Mouse (Mus musculus) midbrain, embryonic 14.5 days (tissue): ENCODE measurements at regions not wholly inside any gene's neighbourhood (a gene's known extent, or its start where the extent isn't known, plus 50 kb on each side); places are given as distances from the start of the nearest gene placed in this dataset.

ENCODE experiments used
- ATAC-seq: fragments of 200-750 bp; cut with Nextera tagmentation; 2 replicates; pipeline ENCODE4 v1.8.0; 2017; ENCODE audit warnings: moderate number of reproducible peaks, moderate library complexity; ENCODE audit not compliant: low FRiP score, low TSS enrichment
- DNase-seq: peaks from one replicate; pipeline ENCODE4 v3.0.0-alpha.2; 2015
- H3K27ac ChIP-seq: fragments of 300-500 bp; sonication (generic); replicated peaks from 2 replicates; pipeline ENCODE4 v1.5.1; 2014; ENCODE audit warnings: mild to moderate bottlenecking, low read depth, low read length, moderate library complexity
- H3K27me3 ChIP-seq: fragments of 300-500 bp; sonication (generic); 2 replicates; pipeline ENCODE4 v1.6.1; 2014; ENCODE audit warnings: low read length, control low read depth, mixed read lengths; ENCODE audit not compliant: control insufficient read depth, insufficient read depth
- H3K36me3 ChIP-seq: fragments of 300-500 bp; sonication (generic); 2 replicates; pipeline ENCODE4 v1.6.1; 2014; ENCODE audit warnings: low read length, control low read depth; ENCODE audit not compliant: control insufficient read depth, insufficient read depth
- H3K4me1 ChIP-seq: fragments of 300-500 bp; sonication (generic); 2 replicates; pipeline ENCODE4 v1.6.1; 2014; ENCODE audit warnings: mild to moderate bottlenecking, antibody characterized with exemption, low read length, control low read depth; ENCODE audit not compliant: control insufficient read depth, insufficient read depth
- H3K4me2 ChIP-seq: fragments of 300-500 bp; sonication (generic); 2 replicates; pipeline ENCODE4 v1.6.1; 2014; ENCODE audit warnings: mild to moderate bottlenecking, low read length, moderate library complexity
- H3K4me3 ChIP-seq: fragments of 300-500 bp; sonication (generic); replicated peaks from 2 replicates; pipeline ENCODE4 v1.5.1; 2014; ENCODE audit warnings: low read depth, low read length
- H3K9ac ChIP-seq: fragments of 300-500 bp; sonication (generic); replicated peaks from 2 replicates; pipeline ENCODE4 v1.6.1; 2014; ENCODE audit warnings: mild to moderate bottlenecking, low read length, moderate library complexity
- H3K9me3 ChIP-seq: fragments of 300-500 bp; sonication (generic); 2 replicates; pipeline ENCODE4 v1.6.1; 2016; ENCODE audit warnings: low read length, control low read depth, mixed read lengths; ENCODE audit not compliant: control insufficient read depth
- WGBS: fragments of 180-500 bp; shearing (Covaris S2); extraction: QIAGEN DNeasy Blood & Tissue Kit; methylation state at CpG from one replicate; pipeline ENCODE4 v1.1.7; 2014; 5-methylcytosine and 5-hydroxymethylcytosine counted together

DNA sequence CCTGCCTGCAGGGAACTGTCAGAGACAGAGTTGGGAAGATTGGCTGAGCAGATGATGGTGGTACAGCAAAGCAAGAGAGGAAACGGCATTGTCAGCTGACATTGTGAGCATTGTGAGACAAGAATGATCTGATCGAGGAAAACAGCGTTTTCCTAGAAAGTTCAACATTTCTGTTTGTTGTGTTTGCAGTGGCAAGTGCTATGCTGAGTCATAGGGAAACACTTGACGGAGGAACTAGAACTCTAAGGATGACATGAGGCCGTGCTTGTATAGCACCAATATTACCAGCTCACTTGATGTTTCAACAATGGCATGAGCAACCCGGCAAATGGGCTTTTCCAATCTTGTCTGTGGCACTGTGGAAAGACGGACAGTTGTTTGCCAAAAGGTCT, 146.7 kb upstream of the Serp2 start:
- Histone ChIP-seq H3K9me3 (no peaks in the 10 kb centered on the region), H3K4me1 (0 out of 2 replicates have a peak, but pooled peaks cover 4% of the 10 kb centered on the region), H3K4me2 (no peak overlapping the region), H3K27ac (no peak overlapping the region), H3K36me3 (no peaks in the 10 kb centered on the region), H3K27me3 (no peaks in the 10 kb centered on the region), H3K4me3 (no peak overlapping the region), H3K9ac (no peak overlapping the region)
- 92% methylated on average over 7 of the region's 7 CpGs for WGBS
- DNase-seq = no peak
- ATAC-seq = no peak

DNA sequence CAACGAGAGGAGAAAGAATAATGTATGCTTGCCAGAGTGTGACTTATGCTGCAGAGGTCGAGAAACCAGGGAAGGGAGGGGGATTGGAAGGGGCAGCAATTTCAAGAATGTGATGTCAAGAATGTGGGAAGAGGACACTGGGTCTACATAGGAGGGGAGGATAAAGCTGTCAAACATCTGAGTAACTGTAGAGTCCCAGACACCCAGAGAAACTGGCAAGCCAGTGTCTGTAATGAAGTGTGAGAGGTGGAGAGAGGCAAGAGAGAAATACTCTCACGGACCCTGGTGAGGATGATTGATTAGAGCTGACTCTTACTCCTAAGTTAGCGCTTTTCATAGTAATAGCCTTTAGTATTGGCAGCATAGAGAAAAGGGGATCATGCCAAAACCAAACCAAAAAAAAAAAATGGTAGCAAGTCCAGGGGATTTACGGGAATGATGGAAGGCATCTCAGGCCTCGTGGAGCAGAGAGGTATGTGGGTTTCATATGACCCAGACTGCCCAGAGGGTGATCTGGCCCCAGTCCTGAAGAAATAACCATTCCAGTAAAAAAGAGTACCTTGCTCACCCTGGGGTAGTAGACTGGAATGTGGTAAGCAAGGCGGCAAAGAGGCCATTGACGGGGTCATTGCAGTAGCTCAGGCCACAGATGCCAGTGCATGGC, 146.2 kb upstream of the Serp2 start:
- WGBS = 77% methylated on average over 8 of the region's 8 CpGs
- Histone ChIP-seq H3K9me3 (no peaks in the 10 kb centered on the region), H3K4me2 (no peak overlapping the region), H3K4me1 (0 out of 2 replicates have a peak, but pooled peaks cover 4% of the 10 kb centered on the region), H3K27ac (no peak overlapping the region), H3K9ac (no peak overlapping the region), H3K27me3 (no peaks in the 10 kb centered on the region), H3K36me3 (no peaks in the 10 kb centered on the region), H3K4me3 (no peak overlapping the region)
- DNase-seq (no peak), ATAC-seq (no peak)

DNA sequence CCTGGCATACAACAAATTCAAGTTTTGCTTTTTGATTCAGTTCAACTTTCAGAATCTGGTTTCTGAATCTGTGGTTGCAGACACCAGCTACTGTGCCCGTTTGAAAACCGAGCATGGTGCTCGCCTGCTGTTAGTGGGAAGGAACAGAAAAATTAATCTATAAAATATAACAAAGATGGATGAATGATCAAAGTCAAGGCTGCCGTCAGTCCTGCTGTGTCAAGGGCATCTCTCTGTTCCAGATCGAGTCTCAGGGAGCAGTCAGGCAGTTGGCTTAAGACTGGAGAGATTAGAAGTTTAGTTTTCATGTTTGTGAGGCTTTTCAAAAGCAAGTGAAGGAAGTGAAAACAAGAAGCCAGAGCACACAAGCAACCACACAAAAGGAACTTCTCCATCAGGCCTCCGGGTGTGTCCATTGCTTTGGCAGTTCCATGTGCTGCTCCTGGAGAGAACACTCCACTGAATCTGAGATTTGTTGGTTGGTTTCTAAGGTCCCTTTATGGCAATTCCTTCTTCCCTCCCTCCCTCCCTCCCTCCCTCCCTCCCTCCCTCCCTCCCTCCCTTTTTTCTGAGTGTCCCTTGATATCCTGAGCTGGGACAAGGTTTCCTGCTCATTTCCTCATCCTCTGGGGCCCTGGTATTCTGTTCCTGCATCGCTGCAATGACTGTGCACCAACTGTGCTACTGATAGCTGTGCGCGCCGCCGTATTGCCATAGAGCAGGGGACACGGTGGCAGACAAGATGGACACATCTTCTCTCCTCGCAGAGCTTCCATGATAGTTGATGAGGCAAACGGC, 145.4 kb upstream of the Serp2 start:
- Histone ChIP-seq H3K27ac (no peak overlapping the region), H3K36me3 (no peaks in the 10 kb centered on the region), H3K9ac (no peak overlapping the region), H3K27me3 (no peaks in the 10 kb centered on the region), H3K9me3 (no peaks in the 10 kb centered on the region), H3K4me2 (no peak overlapping the region), H3K4me1 (0 out of 2 replicates have a peak, but pooled peaks cover 4% of the 10 kb centered on the region), H3K4me3 (no peak overlapping the region)
- ATAC-seq (no peak), DNase-seq (no peak)
- WGBS = 71% methylated on average over 14 of the region's 14 CpGs

GRCm38 (mm10) chr14:76701304-76701703, 144.6 kb upstream of the Serp2 start:
- 95% methylated on average over 1 of the region's 1 CpGs for WGBS
- no peaks in the 10 kb centered on the region for H3K9me3 ChIP-seq
- ATAC-seq (no peak), DNase-seq (no peak)
- H3K4me2 ChIP-seq = no peak overlapping the region
- H3K4me3 ChIP-seq = no peak overlapping the region
- no peaks in the 10 kb centered on the region for H3K27me3 ChIP-seq
- 0 out of 2 replicates have a peak, but pooled peaks cover 4% of the 10 kb centered on the region for H3K4me1 ChIP-seq
- H3K36me3 ChIP-seq = no peaks in the 10 kb centered on the region
- no peak overlapping the region for H3K27ac ChIP-seq
- no peak overlapping the region for H3K9ac ChIP-seq

DNA sequence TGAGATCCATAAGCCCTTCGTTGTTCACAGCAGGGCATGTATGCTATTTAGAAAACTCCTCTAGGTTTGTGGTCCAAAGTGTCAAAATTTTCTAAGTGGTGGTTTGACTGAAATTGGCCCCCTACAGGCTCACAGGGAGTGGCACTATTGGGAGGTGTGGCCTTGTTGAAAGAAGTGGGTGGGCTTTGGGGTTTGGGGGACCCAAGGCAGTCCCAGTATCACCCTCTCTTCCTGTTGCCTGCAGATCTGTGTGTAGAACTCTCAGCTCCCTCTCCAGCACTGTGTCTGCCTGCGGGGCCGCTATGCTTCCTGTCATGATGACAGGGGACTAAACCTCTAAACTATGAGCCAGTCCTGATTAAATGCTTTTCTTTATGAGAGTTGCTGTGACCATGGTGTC, 144.1 kb upstream of the Serp2 start:
- no peak overlapping the region for H3K4me2 ChIP-seq

GRCm38 (mm10) chr14:76700190-76700589, 143.5 kb upstream of the Serp2 start:
- Histone ChIP-seq H3K9me3 (no peaks in the 10 kb centered on the region), H3K27me3 (no peaks in the 10 kb centered on the region), H3K36me3 (no peaks in the 10 kb centered on the region), H3K4me3 (no peak overlapping the region), H3K4me1 (0 out of 2 replicates have a peak, but pooled peaks cover 4% of the 10 kb centered on the region), H3K9ac (no peak overlapping the region), H3K4me2 (no peak overlapping the region), H3K27ac (no peak overlapping the region)
- DNase-seq (no peak), ATAC-seq (no peak)
- WGBS = 82% methylated on average over 4 of the region's 4 CpGs

More for the DNA sequence above, 144.1 kb upstream of the Serp2 start:
- H3K9me3 ChIP-seq = no peaks in the 10 kb centered on the region
- H3K36me3 ChIP-seq = no peaks in the 10 kb centered on the region
- ATAC-seq = no peak
- H3K9ac ChIP-seq = no peak overlapping the region
- WGBS = 83% methylated on average over 3 of the region's 3 CpGs
- DNase-seq = no peak
- H3K4me1 ChIP-seq = 0 out of 2 replicates have a peak, but pooled peaks cover 4% of the 10 kb centered on the region
- H3K27ac ChIP-seq = no peak overlapping the region
- H3K27me3 ChIP-seq = no peaks in the 10 kb centered on the region
- no peak overlapping the region for H3K4me3 ChIP-seq

GRCm38 (mm10) chr14:76698718-76699402, 142.2 kb upstream of the Serp2 start:
- Histone ChIP-seq H3K9ac (no peak overlapping the region), H3K36me3 (no peaks in the 10 kb centered on the region), H3K4me1 (0 out of 2 replicates have a peak, but pooled peaks cover 4% of the 10 kb centered on the region), H3K9me3 (no peaks in the 10 kb centered on the region), H3K4me2 (no peak overlapping the region), H3K27me3 (no peaks in the 10 kb centered on the region), H3K4me3 (no peak overlapping the region), H3K27ac (0 out of 2 replicates have a peak overlapping the region, but pooled peaks have one; percentile 13)
- DNase-seq (peak; percentile 25), ATAC-seq (no peak)
- WGBS = 59% methylated on average over 4 of the region's 4 CpGs

- Histone ChIP-seq H3K4me3 (no peak overlapping the region), H3K27ac (peak overlapping the region; percentile 58; the same call in 1 of the 2 replicates), H3K36me3 (no peaks in the 10 kb centered on the region), H3K4me2 (no peak overlapping the region), H3K9me3 (no peaks in the 10 kb centered on the region), H3K27me3 (no peaks in the 10 kb centered on the region), H3K4me1 (0 out of 2 replicates have a peak, but pooled peaks cover 4% of the 10 kb centered on the region), H3K9ac (no peak overlapping the region)
- 48% methylated on average over 4 of the region's 4 CpGs for WGBS
- DNase-seq = peak; percentile 45
- ATAC-seq = no peak
Observed at GRCm38 (mm10) chr14:76696729-76697128, 140.0 kb upstream of the Serp2 start.
